Mouse (Mus musculus) CH12.LX (cell line): ENCODE results near the gene Cdh18. TPM values are rescaled to one million over a fixed set of nuclear protein-coding genes. Genes with fewer than 3 reads are reported as not detected.
"Not testable (repeated sequence)": the region's sequence is repeated elsewhere in the genome, so short reads cannot be mapped to it uniquely, and the experiment has no call there.

Experiments used
- DNase-seq: peaks from one replicate; pipeline ENCODE4 v3.0.0-alpha.2; 2013; ENCODE audit errors: extremely low read depth
- H3K27ac ChIP-seq: 2 replicates; pipeline ENCODE4 v1.5.1; 2012; ENCODE audit warnings: low read depth, mild to moderate bottlenecking, control low read depth, moderate library complexity; ENCODE audit not compliant: insufficient read depth
- H3K27me3 ChIP-seq: replicated peaks from 2 replicates; pipeline ENCODE3; 2012; ENCODE audit warnings: inconsistent platforms
- H3K36me3 ChIP-seq, 2 experiments: replicated peaks in 1 of 2; 2 replicates each; pipeline versions ENCODE3 to v1.6.1; 2012; ENCODE audit warnings: inconsistent platforms in 1 of 2, low read length in 1 of 2, mild to moderate bottlenecking in 1 of 2, mixed read lengths in 1 of 2, moderate library complexity in 1 of 2; ENCODE audit not compliant: control insufficient read depth in 1 of 2, insufficient read depth in 1 of 2
- H3K4me1 ChIP-seq, 2 experiments: 2 replicates each; pipeline ENCODE4 v1.6.1; 2012; ENCODE audit warnings: inconsistent platforms in 1 of 2, moderate library complexity in 1 of 2; ENCODE audit not compliant: insufficient read depth in 2 of 2, control insufficient read depth in 1 of 2
- H3K4me2 ChIP-seq: 2 replicates; pipeline ENCODE4 v1.6.1; 2012; ENCODE audit warnings: low read depth, mild to moderate bottlenecking, control low read depth; ENCODE audit not compliant: poor library complexity, insufficient read depth, severe bottlenecking
- H3K4me3 ChIP-seq, 3 experiments: fragments of 150-350 bp in 1 of 3; sonication (generic) in 1 of 3; replicated peaks in 1 of 3; 2 replicates each; pipeline versions ENCODE3 to v1.5.1; 2011 to 2012; ENCODE audit warnings: low read depth in 2 of 3, low read length in 2 of 3, mild to moderate bottlenecking in 2 of 3, moderate library complexity in 2 of 3, control low read depth in 1 of 3, improper control_type of control experiment in 1 of 3, inconsistent platforms in 1 of 3, mixed read lengths in 1 of 3; ENCODE audit not compliant: poor library complexity in 1 of 3
- H3K79me2 ChIP-seq: replicated peaks from 2 replicates; pipeline ENCODE4 v1.6.1; 2012; ENCODE audit warnings: mild to moderate bottlenecking, moderate library complexity; ENCODE audit not compliant: control insufficient read depth, poor library complexity, insufficient read depth, severe bottlenecking; ENCODE audit errors: extremely low read depth
- H3K9ac ChIP-seq: 2 replicates; pipeline ENCODE4 v1.6.1; 2012; ENCODE audit warnings: low read depth, mild to moderate bottlenecking, control low read depth, moderate library complexity; ENCODE audit not compliant: insufficient read depth
- H3K9me3 ChIP-seq: replicated peaks from 2 replicates; pipeline ENCODE3; 2012; ENCODE audit warnings: low read length, inconsistent platforms, mixed read lengths
- BHLHE40 ChIP-seq: IDR thresholded peaks from 2 replicates; pipeline ENCODE4 v1.6.1; 2011; ENCODE audit warnings: mild to moderate bottlenecking, low read depth, low read length, improper control_type of control experiment
- CHD2 ChIP-seq: IDR thresholded peaks from 2 replicates; pipeline ENCODE4 v1.6.1; 2011; ENCODE audit warnings: low read length, improper control_type of control experiment
- ELF1 ChIP-seq: IDR thresholded peaks from 2 replicates; pipeline ENCODE4 v1.6.1; 2014; ENCODE audit warnings: low read depth, mild to moderate bottlenecking, inconsistent platforms, low read length, improper control_type of control experiment
- EP300 ChIP-seq: IDR thresholded peaks from 2 replicates; pipeline ENCODE4 v1.6.1; 2011; ENCODE audit warnings: low read length, improper control_type of control experiment
- ETS1 ChIP-seq: conservative IDR thresholded peaks from 2 replicates; pipeline ENCODE4 v1.6.1; 2012; ENCODE audit warnings: low read depth, mild to moderate bottlenecking, inconsistent platforms, low read length, improper control_type of control experiment, moderate library complexity
- HCFC1 ChIP-seq: IDR thresholded peaks from 2 replicates; pipeline ENCODE4 v1.6.1; 2012; ENCODE audit warnings: low read depth, mild to moderate bottlenecking, inconsistent platforms, low read length, improper control_type of control experiment
- JUN ChIP-seq: IDR thresholded peaks from 2 replicates; pipeline ENCODE4 v1.6.1; 2011; ENCODE audit warnings: low read depth, mild to moderate bottlenecking, low read length, improper control_type of control experiment, moderate library complexity; ENCODE audit not compliant: insufficient read depth
- KAT2A ChIP-seq: IDR thresholded peaks from 2 replicates; pipeline ENCODE4 v1.6.1; 2012; ENCODE audit warnings: low read length, improper control_type of control experiment, inconsistent platforms; ENCODE audit not compliant: insufficient replicate concordance
- MAFK ChIP-seq: IDR thresholded peaks from 2 replicates; pipeline ENCODE4 v1.6.1; 2011; ENCODE audit warnings: low read length, improper control_type of control experiment; ENCODE audit not compliant: insufficient replicate concordance
- MAX ChIP-seq: IDR thresholded peaks from 2 replicates; pipeline ENCODE4 v1.6.1; 2011; ENCODE audit warnings: low read length, improper control_type of control experiment
- MAZ ChIP-seq: IDR thresholded peaks from 2 replicates; pipeline ENCODE4 v1.6.1; 2012; ENCODE audit warnings: low read depth, mild to moderate bottlenecking, inconsistent platforms, low read length, improper control_type of control experiment, moderate library complexity
- MYC ChIP-seq: IDR thresholded peaks from 2 replicates; pipeline ENCODE4 v1.6.1; 2011; ENCODE audit warnings: low read depth, mild to moderate bottlenecking, improper control_type of control experiment, low read length
- POLR2A ChIP-seq: IDR thresholded peaks from 2 replicates; pipeline ENCODE4 v1.6.1; 2011; ENCODE audit warnings: low read depth, mild to moderate bottlenecking, improper control_type of control experiment, low read length
- POLR2AphosphoS2 ChIP-seq: IDR thresholded peaks from 2 replicates; pipeline ENCODE4 v1.6.1; 2011; ENCODE audit warnings: low read depth, low read length, improper control_type of control experiment
- RAD21 ChIP-seq: IDR thresholded peaks from 2 replicates; pipeline ENCODE4 v1.6.1; 2011; ENCODE audit warnings: low read depth, mild to moderate bottlenecking, low read length, improper control_type of control experiment, moderate library complexity
- USF1 ChIP-seq: IDR thresholded peaks from 2 replicates; pipeline ENCODE4 v1.6.1; 2014; ENCODE audit warnings: low read depth, mild to moderate bottlenecking, inconsistent platforms, low read length, improper control_type of control experiment
- ZKSCAN1 ChIP-seq: IDR thresholded peaks from 2 replicates; pipeline ENCODE4 v1.6.1; 2012; ENCODE audit warnings: low read depth, inconsistent platforms, low read length, improper control_type of control experiment, borderline replicate concordance
- ZNF384 ChIP-seq: IDR thresholded peaks from 2 replicates; pipeline ENCODE4 v1.6.1; 2012; ENCODE audit warnings: low read depth, low read length, improper control_type of control experiment, inconsistent platforms
- dilution Hi-C: fragments of 300-500 bp; cut with MboI; formaldehyde crosslinking; loops from 2 replicates; pipeline ENCODE4 v1.14.3; 2020; ENCODE audit warnings: low sequenced_read_pairs; ENCODE audit not compliant: extremely low pct_unique_long_range_greater_than_20kb, extremely low pct_ligation_motif_present
- in situ Hi-C: fragments of 300-500 bp; cut with MboI; formaldehyde crosslinking; loops from 3 replicates; pipeline ENCODE4 v1.14.3; 2019; ENCODE audit warnings: low sequenced_read_pairs, low pct_ligation_motif_present, low pct_unique_long_range_greater_than_20kb, mixed read lengths
- polyA plus RNA-seq: library from polyadenylated mRNA; unstranded; fragments of >175 nt; gene quantifications from 2 replicates; pipeline ENCODE4 v1.2.1, GENCODE M21; 2012; ENCODE audit warnings: low read depth; ENCODE audit not compliant: insufficient read length
- total RNA-seq, 2 experiments: library from RNA; depleted of rRNA; stranded (reverse); fragments of 300-350 nt in 1 of 2; fragments of >200 nt in 1 of 2; gene quantifications; 2 replicates each; pipeline ENCODE4 v1.2.3; 2012 to 2014

The Cdh18 gene
- total and polyA plus RNA-seq, 3 experiments: not detected

DNA sequence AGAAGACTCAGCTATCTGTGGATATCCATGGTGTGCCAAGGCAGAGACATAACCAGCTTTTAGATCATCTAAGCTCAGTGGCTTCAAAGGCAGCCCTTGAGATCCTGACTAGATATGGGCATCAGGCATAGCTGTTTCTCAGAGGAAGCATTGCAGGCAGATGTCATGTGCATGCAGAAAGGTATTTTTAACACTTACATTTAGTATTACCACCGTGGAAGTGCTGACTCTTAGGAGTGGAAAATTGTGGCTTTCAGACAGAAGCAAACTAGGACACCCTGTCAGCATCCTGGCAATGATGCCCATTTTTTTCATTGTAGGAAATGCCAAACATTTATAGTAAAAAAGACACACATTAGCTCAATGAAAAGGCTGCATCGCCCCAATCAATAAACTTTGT is 503.2 kb downstream of the Cdh18 start:
- dilution Hi-C loops (no loop called here), in situ Hi-C loops (no loop called here)
- Histone ChIP-seq H3K4me3 (no peak overlapping the region), H3K36me3 (no peaks in the 10 kb centered on the region), H3K27me3 (no peaks in the 10 kb centered on the region)
- TF ChIP-seq JUN (no peak), ELF1 (no peak), ETS1 (no peak), POLR2A (no peak), RAD21 (no peak), HCFC1 (no peak), KAT2A (no peak), EP300 (no peak), MAFK (no peak), ZNF384 (no peak), USF1 (no peak), POLR2AphosphoS2 (no peak)
- TF ChIP-seq, all 38 proteins: peak for 0
- Histone ChIP-seq H3K4me1 (no peaks in the 10 kb centered on the region), H3K27ac (no peak overlapping the region), H3K4me2 (no peak overlapping the region), H3K9me3 (peaks cover 31% of the 10 kb centered on the region), H3K79me2 (no peaks in the 10 kb centered on the region), H3K9ac (no peak overlapping the region)
- no peak for DNase-seq

GRCm38 (mm10) chr15:23085326-23085725 is 536.5 kb downstream of the Cdh18 start:
- in situ Hi-C loops: not testable (repeated sequence)

GRCm38 (mm10) chr15:23087535-23087934 is 538.7 kb downstream of the Cdh18 start:
- dilution Hi-C loops (no loop called here), in situ Hi-C loops (no loop called here)
- no peak overlapping the region for H3K4me3 ChIP-seq
- peaks cover 29% of the 10 kb centered on the region for H3K9me3 ChIP-seq
- H3K4me1 ChIP-seq: no peaks in the 10 kb centered on the region
- TF ChIP-seq ZKSCAN1 (no peak), MYC (no peak), BHLHE40 (no peak), MAX (no peak), MAZ (no peak), USF1 (no peak), ZNF384 (no peak), CHD2 (no peak)
- no peak for DNase-seq
- no peaks in the 10 kb centered on the region for H3K36me3 ChIP-seq
- H3K27me3 ChIP-seq: no peaks in the 10 kb centered on the region
- H3K27ac ChIP-seq: no peak overlapping the region
- H3K9ac ChIP-seq: no peak overlapping the region
- H3K79me2 ChIP-seq: no peaks in the 10 kb centered on the region
- H3K4me2 ChIP-seq: no peak overlapping the region

More at GRCm38 (mm10) chr15:23085326-23085725, 536.5 kb downstream of the Cdh18 start:
- H3K4me2 ChIP-seq, H3K79me2 ChIP-seq, dilution Hi-C loops, H3K27ac ChIP-seq, H3K9ac ChIP-seq, H3K4me3 ChIP-seq, H3K27me3 ChIP-seq, DNase-seq, H3K36me3 ChIP-seq, H3K4me1 ChIP-seq: not testable (repeated sequence)
- H3K9me3 ChIP-seq: peaks cover 31% of the 10 kb centered on the region
